Mouse (Mus musculus) left cerebral cortex, adult 11 months (tissue): ENCODE results near the gene Wdr27.
A peak's percentile ranks its signal among the peaks of the same experiment; 100 is the strongest.
"Not testable (repeated sequence)": the region's sequence is repeated elsewhere in the genome, so short reads cannot be mapped to it uniquely, and the experiment has no call there.

Source experiments
- DNase-seq: peaks from one replicate; pipeline ENCODE4 v3.0.0; 2022; ENCODE audit warnings: low spot score

The Wdr27 gene

DNA sequence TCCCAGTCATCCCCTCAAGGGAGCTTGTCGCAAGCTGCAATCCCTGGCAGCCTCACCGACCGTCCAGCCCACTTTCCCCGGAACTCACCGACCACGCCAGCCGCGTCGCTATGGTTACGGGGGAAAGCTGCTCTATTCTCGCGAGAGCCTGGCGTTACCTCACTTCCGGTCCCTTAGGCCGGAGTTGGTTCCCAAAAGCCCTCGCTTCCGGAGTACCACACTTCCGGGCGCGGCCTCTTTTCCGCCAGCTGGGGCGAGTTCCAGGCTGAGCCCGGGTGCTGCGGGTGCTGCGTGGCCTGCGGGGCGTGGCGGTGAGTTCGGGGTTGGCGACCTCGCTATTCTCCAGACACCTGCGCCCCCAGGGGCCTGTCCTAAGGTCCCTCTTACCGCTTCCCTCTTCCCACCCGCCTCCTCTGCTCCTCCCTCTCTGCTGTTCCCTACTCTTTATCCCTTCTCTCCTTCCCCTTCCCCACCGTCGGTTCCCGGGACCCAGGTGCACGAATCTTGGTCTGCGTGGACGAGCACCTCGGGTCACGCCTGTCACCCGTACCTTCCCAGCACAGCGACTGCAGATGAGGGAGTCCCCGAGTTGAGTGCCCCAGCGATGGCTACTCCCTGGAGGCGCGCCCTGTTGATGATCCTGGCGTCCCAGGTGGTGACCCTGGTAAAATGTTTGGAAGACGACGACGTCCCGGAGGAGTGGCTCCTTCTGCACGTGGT lies at the start of gene Wdr27, which contains the start of gene 1600012H06Rik:
Gene Wdr27, minus strand, starts transcription at position 150 of the 720 bp plus-strand sequence.
Gene 1600012H06Rik, plus strand, starts transcription at position 176 of the 720 bp plus-strand sequence.
- peak; percentile 95 for DNase-seq

DNA sequence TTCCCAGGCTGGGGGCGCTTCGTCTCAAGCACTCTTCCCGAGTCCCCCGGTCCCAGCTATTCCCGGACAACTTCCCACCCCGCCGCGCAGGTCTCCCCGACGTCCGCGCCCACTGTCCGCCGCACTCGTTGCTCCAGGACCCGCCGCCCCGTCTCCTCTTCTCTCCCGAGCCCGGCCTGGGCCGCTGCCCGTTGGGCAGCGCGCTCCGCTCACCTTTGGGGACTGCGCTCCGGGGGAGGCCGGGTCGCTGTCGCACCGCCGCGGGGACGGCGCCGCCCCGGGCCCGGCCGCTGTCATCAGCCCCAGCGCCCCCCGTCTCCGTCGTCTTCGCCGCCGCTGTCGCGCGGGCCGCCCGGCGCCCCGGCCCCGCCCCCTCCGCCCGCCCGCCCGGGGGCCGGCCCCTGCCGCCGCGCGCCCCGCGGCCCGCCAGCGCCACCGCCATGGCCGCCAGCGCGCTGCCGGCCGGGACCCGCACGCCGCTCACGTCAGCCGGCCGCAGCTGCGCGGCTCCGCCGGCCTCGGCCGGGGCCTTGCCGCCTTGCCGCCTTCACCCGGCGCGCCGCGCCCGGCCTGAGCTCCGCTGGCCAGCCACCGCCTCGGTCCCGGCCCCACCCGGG lies 49.7 kb upstream of the Wdr27 start:
- DNase-seq: not testable (repeated sequence)

DNA sequence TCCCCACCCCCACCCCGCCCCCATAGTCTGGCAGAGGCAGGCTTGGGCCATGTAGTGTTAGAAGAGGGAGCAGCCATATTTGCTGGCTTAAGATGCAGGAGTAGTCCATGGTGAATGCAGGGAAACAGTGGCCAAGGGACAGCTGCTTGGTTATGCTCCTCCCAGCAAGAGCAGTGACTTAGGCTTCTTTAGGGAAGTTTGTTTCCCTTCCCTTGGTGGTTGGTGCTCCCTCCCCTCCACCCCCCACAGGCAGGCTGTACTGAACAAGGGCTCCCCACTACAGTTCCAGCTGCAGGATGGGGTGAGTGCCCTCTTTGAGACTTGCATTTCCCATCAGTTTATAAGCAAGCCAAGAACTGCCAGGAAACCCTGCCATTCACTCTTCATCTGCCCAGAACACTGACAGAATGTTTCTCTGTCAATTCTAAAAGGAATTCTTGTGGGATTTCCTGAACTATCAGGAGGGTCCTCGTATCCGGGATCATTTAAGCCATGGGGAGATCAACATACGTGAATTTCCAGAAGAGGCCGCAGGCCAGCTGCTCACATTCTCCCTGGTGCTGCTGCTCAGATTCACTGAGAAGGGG lies 47.3 kb upstream of the Wdr27 start:
- DNase-seq: not testable (repeated sequence)

DNA sequence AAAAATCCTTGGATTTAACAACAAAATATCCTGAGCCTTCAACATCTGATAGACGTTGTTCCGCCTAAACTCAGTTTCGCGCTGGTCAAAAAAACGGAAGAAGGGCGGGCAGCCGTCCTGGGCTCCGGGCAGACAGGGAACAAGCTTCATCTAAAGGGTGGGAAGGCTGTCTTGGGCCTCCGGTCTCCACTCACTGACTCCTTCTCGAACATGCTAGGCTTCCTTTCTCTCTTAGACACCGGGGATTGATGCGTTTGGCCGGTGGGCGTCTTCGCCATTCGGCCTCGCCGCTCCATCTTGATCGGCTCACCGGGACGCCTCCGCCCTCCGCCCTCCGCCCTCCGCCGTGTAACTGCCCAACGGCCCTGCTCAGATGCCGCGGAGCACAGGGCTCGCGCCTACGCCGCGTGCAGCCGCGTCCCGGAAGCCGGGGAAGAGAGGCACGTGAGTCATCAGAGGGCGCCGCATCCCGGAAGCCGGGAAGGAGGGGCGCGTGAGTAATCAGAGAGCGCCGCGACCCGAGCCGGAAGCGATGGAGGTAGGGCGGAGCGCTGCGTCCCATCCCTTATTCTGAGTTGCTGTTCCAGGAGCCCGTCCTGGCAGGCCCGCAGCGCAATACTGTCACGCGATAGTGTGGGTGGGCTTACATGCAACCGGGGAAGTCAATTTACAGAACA lies 35.5 kb upstream of the Wdr27 start, which contains the start of the genes 9030025P20Rik and Gm3417:
Gene 9030025P20Rik, plus strand, starts transcription at position 107 of the 677 bp plus-strand sequence.
Gene Gm3417, minus strand, starts transcription at position 429 of the 677 bp plus-strand sequence.
- DNase-seq: not testable (repeated sequence)

DNA sequence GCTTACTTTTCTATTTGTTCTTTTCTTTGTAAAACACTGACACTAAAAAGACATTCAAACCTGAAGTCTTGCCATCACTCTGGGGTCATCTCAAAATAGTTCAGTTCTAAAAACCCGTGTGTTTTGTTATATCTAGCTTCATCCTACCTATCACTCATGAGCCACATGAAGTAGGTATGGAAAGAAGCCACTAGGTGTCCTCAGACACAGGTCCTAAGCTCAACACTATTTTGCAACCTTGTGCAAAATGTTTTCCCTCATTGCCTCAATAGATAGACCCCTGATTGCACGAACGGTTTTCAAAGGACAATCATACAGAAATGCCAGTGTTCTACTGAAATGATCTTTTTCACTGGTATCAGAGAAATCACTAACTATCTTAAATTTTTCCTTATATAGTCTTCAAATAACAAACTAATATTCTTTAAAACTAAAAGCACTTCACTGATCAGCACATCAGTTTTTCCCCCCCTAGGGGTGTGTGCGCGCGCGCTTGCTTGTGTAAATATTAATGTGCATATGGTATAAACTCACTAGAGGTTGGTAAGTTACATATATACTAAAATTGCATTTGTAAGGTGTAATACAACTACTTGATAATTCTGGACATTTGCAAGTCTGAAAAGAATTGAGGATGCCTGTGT lies 34.9 kb upstream of the Wdr27 start:
- DNase-seq: not testable (repeated sequence)

DNA sequence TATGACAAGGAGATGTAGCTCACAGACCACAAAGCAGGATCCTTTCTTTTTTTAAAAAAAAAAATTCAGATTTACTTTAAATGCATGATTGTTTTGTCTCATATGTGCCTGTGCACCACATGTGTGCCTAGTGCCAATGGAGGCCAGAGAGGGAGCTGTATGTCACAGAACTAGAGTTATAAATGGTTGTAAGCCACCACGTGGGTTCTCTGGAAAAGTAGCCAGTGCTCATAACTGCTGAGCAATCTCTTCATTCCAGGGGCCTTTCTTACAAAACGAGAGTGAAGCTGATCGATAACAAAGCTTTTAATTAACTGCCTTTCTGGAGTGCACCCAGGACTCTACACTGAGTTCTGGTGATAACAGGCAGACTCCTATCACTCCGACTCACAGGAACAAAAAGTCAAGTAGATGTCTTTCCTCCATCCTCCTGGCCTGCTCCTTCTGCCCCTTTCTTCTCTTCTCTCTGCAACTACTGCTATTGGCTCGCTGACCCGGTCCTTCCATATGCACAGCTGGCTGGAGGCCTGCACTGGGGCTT lies 25.5 kb upstream of the Wdr27 start:
- DNase-seq: not testable (repeated sequence)

DNA sequence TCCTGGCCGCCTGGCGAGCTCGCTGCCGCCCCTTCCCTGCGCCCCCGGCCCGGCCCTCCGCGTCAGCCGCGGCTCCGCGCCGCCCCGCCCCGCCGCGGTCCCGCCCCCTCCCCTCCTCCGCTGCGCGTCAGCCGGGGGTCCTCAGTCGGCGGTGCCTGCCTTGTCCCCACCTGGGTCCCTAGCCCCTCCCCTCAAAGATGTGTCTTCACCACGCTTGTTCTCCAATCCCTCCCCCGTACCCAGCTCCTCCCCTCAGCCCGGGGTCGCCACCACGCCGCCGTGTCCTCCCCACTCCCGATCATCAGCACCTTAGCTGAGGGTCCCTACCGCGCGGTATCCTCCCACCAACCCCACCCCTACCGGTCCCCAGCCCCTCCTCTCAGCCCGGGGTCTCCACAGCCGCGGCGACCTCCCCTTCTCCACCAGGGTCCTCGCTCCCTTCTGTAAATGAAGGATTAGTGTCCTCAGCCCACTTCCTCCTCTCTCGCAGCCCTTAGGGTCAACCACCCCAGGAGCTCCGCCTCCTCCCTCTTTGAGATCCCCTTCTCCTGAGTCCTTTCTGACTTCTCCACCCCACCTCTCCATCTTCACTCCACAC lies 18.7 kb upstream of the Wdr27 start:
- not testable (repeated sequence) for DNase-seq

DNA sequence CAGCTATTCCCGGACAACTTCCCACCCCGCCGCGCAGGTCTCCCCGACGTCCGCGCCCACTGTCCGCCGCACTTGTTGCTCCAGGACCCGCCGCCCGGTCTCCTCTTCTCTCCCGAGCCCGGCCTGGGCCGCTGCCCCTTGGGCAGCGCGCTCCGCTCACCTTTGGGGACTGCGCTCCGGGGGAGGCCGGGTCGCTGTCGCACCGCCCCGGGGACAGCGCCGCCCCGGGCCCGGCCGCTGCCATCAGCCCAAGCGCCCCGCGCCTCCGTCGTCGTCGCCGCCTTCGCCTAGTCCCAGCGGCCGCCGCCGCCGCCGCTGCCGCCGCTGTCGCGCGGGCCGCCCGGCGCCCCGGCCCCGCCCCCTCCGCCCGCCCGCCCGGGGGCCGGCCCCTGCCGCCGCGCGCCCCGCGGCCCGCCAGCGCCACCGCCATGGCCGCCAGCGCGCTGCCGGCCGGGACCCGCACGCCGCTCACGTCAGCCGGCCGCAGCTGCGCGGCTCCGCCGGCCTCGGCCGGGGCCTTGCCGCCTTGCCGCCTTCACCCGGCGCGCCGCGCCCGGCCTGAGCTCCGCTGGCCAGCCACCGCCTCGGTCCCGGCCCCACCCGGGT lies 18.1 kb upstream of the Wdr27 start, which contains the start of gene Phf10:
Gene Phf10, minus strand, starts transcription at position 323 of the 606 bp plus-strand sequence.
- not testable (repeated sequence) for DNase-seq

DNA sequence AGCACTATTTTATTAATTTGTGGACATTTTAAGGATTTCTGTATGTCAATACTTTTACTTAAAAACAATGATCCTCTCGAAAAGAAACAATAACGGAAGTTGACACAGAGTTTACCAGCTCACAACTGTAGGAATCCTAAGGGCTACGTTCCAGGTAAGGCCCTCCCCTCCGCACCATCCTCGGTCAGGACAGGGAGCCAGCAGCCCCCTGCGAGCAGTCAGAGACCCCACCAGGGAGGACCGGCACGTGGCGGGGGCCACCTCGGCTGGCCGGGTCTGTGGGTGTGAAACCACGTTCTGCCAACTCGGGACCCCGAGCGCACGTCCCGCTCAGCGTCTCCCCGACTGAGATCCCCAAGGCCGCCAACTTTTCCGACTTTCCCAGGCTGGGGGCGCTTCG lies 17.6 kb upstream of the Wdr27 start:
- DNase-seq: no peak

DNA sequence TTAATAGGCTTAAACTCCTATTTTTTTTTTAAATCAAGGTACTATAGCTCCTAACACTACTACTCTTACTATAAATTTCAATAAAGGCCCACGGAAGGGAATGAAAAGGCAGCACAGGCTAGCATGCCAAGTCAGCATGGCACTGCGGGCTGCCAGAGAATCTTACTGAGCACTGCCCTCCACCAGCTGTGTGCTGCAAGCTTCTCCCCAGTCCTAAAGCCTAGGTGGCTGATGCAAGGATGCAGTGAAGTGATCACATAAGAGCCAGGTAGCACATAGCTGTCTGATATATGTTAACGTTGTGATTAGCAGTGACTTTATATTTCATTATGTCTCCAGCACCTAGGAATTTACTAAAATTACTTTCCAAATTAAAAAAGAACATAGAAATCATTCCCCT lies 17.0 kb upstream of the Wdr27 start:
- no peak for DNase-seq

DNA sequence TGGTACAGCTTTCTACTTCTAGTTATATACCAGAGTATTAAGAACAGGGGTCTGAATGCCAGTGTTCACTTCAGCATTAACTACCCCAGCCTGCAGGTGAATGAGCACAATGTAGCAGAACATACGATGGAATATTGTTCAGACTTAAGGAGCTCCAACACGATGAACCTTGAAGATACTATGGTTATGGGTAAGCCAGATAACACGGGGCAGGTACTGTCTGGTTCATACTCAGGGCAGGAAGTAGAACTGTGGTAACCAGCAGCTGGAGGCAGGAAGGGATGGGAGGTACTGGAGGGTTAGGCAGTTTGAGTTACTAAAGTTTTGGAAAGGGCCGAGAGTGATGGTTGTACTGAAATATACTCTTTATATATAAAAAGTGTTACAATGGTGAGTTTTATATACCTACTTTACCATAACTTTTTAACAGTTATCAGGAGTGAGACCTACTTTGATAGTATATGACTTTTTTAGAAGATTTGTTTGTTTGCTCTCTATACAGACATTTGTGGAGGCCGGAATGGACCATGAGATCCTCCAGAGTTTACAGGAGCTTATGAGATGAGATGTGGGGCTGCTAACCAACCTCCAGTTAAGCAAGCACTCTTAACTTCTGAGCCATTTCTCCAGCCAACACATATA lies 15.8 kb upstream of the Wdr27 start:
- no peak for DNase-seq

DNA sequence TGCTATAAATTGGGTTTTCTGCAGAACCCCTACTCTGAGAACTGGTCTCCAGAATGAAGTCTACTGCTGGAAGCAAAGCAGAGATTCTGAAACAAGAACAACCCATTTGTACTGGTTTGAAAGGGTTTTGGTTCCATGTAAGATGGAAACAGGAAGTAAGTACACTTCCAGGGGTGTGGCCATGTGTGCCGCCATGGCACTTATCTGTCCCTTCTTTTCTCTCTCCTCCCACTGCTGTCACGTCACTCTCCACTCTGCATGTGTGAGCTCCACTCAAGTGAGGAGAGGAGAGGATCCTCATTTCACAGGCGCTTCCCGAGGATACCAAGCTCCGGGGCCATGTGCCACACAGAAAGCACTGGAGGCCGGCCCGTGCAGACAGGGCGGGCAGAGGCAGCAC lies 10.5 kb upstream of the Wdr27 start:
- no peak for DNase-seq

DNA sequence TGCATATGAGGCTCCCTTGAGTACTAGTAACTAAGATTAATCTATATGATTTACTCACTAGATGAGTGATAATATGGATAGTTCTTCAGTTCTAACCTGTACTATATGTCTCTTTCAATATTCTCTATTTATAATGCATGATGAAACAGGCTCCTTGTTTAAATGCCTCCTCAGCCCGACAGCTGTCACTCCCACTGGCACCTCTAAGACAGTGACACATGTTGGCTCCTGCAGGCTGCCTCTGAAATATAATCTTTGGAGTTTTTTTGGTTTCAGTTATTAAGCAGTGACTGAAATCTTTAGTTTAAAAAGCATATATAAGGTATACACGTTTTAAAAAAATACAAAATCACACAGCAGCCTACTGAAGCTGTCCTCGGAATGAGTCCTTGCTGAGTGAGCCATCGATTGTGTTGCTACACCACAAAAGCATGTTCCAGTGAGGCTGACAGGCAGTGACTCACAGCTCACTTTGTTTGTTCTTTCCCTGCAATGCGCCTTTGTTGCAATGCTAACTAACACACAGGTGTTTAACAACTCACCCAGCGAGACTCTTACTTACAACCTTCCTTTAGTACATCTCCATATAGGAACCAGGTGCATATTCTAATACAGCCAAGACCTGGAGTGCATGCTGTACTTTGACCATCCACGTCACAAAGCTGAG lies 6.3 kb upstream of the Wdr27 start:
- DNase-seq: no peak

DNA sequence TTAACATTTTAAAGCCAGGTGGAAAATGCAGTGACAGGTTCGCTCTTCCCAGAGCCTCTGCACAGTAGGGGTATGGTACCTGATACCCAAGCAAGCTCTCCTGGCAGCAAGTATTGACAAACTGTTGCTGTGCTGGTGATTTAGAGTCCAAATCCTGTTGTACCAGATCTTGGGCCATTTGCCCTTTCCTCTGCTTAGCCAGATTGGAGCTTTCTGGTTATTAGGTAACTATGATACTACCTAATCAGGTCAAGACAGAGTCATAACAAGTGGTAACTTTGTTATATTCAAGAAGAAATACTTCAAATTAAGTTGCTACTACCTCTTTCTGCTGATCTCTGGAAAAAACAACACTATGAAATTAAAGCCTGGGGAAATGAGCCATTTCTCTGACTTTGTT lies 1.6 kb upstream of the Wdr27 start:
- no peak for DNase-seq

DNA sequence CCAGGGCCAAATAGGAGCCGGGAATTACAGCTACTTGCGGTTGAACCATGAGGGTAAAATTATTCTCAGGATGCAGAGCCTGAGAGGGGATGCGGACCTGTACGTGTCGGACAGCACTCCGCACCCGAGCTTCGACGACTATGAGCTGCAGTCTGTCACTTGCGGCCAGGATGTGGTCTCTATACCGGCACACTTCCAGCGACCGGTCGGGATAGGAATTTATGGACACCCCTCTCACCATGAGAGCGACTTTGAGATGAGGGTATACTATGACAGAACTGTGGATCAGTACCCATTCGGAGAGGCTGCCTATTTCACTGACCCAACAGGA lies 736 bp upstream of the Wdr27 start:
- DNase-seq: no peak

DNA sequence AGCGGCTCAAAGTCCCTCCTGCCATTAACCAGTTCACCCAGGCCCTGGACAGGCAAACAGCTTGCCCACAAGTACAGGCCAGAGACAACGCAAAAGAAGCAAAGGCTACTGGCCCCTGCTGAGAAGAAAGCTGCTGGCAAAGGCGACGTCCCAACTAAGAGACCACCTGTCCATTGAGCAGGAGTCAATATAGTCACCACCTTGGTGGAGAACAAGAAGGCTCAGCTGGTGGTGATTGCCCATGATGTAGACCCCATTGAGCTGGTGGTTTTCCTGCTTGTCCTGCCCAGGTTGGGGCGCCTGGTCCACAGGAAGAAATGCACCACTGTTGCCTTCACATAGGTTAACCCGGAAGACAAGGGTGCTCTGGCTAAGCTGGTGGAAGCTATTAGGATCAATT lies 777 bp downstream of the Wdr27 start:
- DNase-seq: not testable (repeated sequence)

DNA sequence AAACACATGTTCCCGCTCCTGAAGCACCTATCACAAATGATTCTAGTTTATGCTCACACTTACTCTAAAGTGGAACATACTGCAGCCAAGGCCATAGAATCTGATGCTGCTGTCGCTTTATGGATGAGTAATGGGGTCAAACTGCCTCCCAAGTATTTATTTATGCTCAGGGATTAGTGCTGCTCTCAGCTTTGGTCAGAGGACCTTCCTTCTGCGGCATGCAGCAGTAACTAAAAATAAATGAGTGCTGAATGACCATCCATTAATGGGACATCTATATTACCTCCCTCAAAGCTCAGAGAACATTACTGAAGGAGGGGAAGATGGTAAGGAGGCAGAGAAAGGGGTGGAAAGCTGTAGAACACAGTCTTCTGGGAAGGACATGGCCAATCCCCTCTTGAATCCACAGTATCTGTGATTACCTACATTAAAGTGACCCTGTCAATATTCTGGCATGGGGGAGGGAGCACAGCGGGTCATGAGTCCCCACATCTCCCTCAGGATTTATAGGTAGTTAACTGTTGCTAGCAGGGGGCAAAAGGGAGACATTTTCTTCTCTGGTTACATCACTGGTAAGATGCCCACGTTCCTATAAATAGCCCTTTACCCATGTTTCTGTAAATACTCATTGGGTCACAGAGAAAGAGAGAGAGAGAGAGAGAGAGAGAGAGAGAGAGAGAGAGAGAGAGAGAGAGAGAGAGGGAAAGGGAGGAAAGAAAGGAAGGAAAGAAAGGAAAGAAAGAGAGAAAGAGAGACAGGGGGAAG lies 6.9 kb downstream of the Wdr27 start:
- DNase-seq: no peak

DNA sequence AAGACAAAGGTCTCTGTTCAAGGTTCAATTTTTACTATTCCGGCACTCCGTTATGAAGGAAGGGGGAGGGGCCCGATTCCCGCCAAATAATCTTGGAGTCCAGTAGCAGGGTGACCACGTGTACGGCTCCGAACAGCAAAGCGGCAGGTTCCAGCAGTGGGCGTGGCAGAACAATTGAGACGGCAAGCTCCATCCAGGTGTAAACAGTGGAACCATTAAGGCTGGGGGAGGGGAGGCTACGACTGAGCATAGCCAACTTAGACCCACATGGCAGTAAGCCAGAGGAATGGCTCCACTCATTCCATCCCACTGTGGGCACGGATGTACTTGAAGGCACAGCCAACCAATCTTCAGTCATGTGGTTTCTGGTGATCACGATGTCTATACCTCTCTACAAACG lies 7.7 kb downstream of the Wdr27 start:
- DNase-seq: not testable (repeated sequence)

DNA sequence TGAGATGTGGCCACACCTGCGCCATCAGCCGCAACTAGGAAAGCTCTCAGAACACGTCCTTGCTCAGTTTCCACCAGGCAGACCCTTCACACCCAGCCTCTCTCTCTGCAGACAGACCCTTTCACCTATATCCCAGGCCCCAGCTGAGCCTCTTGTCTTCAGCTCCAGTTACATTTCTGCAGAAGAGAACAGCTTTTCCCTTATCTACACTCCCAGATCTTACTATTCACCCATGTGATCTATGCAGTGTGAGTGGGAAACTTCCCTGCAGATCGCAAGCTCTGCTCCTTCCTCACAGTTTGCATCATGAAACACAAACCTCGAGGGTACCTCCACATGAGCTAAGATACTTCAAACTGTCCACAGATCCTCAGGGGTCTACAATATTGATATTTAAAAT lies 11.5 kb downstream of the Wdr27 start:
- DNase-seq: no peak
